Mouse (Mus musculus) midbrain, embryonic 15.5 days (tissue): ENCODE measurements at regions not wholly inside any gene's neighbourhood (a gene's known extent, or its start where the extent isn't known, plus 50 kb on each side); places are given as distances from the start of the nearest gene placed in this dataset.

ENCODE experiments used
- ATAC-seq: fragments of 200-750 bp; cut with Nextera tagmentation; replicated peaks from 2 replicates; pipeline ENCODE4 v1.8.0; 2017; ENCODE audit warnings: moderate TSS enrichment
- H3K27ac ChIP-seq: fragments of 300-500 bp; sonication (generic); 2 replicates; pipeline ENCODE4 v1.5.1; 2015; ENCODE audit warnings: mild to moderate bottlenecking, inconsistent platforms
- H3K27me3 ChIP-seq: fragments of 300-500 bp; sonication (generic); replicated peaks from 2 replicates; pipeline ENCODE4 v1.6.1; 2015; ENCODE audit warnings: inconsistent platforms
- H3K36me3 ChIP-seq: fragments of 300-500 bp; sonication (generic); replicated peaks from 2 replicates; pipeline ENCODE4 v1.6.1; 2015; ENCODE audit warnings: inconsistent platforms
- H3K4me1 ChIP-seq: fragments of 300-500 bp; sonication (generic); 2 replicates; pipeline ENCODE4 v1.6.1; 2015; ENCODE audit warnings: inconsistent platforms
- H3K4me2 ChIP-seq: fragments of 300-500 bp; sonication (generic); 2 replicates; pipeline ENCODE4 v1.6.1; 2015; ENCODE audit warnings: inconsistent platforms, mild to moderate bottlenecking, moderate library complexity
- H3K4me3 ChIP-seq: fragments of 300-500 bp; sonication (generic); 2 replicates; pipeline ENCODE4 v1.5.1; 2015; ENCODE audit warnings: mild to moderate bottlenecking, inconsistent platforms
- H3K9ac ChIP-seq: fragments of 300-500 bp; sonication (generic); 2 replicates; pipeline ENCODE4 v1.6.1; 2015; ENCODE audit warnings: mild to moderate bottlenecking, inconsistent platforms
- H3K9me3 ChIP-seq: fragments of 300-500 bp; sonication (generic); 2 replicates; pipeline ENCODE4 v1.6.1; 2016; ENCODE audit warnings: inconsistent platforms
- WGBS: fragments of 180-500 bp; shearing (Covaris S2); methylation state at CpG from one replicate; pipeline ENCODE4 v1.1.7; 2015; ENCODE audit warnings: mixed read lengths; 5-methylcytosine and 5-hydroxymethylcytosine counted together

DNA sequence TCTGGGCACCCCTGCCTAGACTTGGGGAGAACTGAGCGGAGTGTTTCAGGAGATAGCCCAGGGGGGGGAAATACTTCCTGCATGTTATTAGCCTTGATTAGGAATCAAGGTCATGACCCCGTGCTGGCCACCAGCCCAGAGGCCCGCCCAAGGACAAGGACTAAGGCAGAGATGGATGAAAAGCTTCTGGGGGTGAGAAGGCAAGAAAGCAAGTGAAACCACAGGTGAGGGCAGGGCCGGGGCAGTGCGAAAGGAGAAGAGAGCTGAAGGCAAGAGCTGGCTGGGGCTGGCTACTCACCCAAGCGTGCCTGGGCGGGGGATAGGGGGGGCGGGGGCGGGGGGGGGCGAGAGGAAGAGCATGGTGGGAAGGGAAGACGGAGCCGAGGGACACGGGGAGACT is 96.0 kb upstream of the Nkx1-1 start:
- H3K27me3 ChIP-seq: peaks cover 20% of the 10 kb centered on the region
- no peak for ATAC-seq
- peaks cover 8% of the 10 kb centered on the region for H3K4me1 ChIP-seq
- H3K36me3 ChIP-seq: no peaks in the 10 kb centered on the region
- H3K9ac ChIP-seq: no peak overlapping the region
- H3K9me3 ChIP-seq: no peaks in the 10 kb centered on the region
- H3K4me3 ChIP-seq: no peak overlapping the region
- WGBS: 29% methylated on average over 12 of the region's 13 CpGs
- H3K4me2 ChIP-seq: no peak overlapping the region
- H3K27ac ChIP-seq: no peak overlapping the region

DNA sequence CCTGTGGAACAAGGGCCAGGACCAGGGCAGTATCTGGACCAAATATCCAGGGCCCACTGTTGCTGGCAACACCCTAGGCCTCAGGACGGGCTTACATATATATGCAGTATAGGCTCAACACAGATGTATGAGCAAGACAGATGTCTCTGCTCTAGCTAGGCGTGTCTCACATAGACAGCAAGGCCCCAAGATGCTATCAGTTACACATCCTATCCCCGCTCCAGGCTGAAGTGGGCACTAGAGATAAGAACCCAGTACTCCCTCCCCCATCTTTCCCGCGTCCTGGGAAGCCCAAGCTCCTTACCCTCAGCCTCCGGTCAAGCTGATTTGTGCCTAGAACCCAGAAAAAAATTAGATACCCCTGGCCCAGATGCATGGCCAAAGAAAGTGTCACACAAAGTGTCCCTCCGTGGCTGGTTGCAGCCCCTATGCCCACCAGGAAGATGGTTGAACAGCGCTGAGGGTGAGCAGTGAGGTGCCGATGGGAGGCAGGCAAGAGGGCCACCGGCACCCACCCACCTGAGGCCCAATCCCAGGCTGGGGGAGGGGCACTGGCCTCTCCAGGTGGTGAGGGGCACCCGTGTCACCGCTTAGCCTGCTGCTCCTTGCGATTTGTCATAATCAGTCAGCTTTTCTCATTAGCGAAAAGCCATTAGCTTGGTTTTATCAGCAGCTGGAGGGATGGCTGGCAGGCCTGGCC is 95.3 kb upstream of the Nkx1-1 start:
- no peak overlapping the region for H3K4me2 ChIP-seq
- H3K4me3 ChIP-seq: no peak overlapping the region
- ATAC-seq: no peak
- 71% methylated on average over 14 of the region's 14 CpGs for WGBS
- no peaks in the 10 kb centered on the region for H3K9me3 ChIP-seq
- H3K27ac ChIP-seq: no peak overlapping the region
- H3K4me1 ChIP-seq: peaks cover 1% of the 10 kb centered on the region
- no peak overlapping the region for H3K9ac ChIP-seq
- no peaks in the 10 kb centered on the region for H3K36me3 ChIP-seq
- H3K27me3 ChIP-seq: peaks cover 20% of the 10 kb centered on the region

DNA sequence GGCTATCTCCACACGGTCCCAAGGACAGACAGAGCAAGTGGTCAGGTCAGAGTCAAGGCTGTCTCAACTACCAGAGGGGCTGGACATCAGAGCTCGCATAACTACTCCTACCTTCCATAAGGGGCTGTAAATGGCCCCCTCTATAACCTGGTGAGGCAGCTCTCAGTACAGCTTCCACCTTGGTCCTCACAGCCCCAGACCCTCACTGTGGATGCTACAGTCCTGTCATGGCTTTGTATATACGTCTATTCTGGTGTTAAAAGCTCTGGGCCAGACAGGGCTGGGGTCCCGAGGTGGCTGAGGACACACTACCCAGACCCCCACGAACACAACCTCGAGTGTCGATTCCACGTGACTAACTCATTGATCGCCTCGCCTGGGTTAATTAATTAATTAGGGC is 94.0 kb upstream of the Nkx1-1 start:
- H3K4me2 ChIP-seq: no peak overlapping the region
- H3K9ac ChIP-seq: no peak overlapping the region
- H3K4me3 ChIP-seq: no peak overlapping the region
- no peaks in the 10 kb centered on the region for H3K4me1 ChIP-seq
- no peaks in the 10 kb centered on the region for H3K36me3 ChIP-seq
- no peaks in the 10 kb centered on the region for H3K9me3 ChIP-seq
- no peak for ATAC-seq
- 73% methylated on average over 10 of the region's 10 CpGs for WGBS
- H3K27me3 ChIP-seq: peaks cover 7% of the 10 kb centered on the region; the same call in 1 of the 2 replicates
- no peak overlapping the region for H3K27ac ChIP-seq

DNA sequence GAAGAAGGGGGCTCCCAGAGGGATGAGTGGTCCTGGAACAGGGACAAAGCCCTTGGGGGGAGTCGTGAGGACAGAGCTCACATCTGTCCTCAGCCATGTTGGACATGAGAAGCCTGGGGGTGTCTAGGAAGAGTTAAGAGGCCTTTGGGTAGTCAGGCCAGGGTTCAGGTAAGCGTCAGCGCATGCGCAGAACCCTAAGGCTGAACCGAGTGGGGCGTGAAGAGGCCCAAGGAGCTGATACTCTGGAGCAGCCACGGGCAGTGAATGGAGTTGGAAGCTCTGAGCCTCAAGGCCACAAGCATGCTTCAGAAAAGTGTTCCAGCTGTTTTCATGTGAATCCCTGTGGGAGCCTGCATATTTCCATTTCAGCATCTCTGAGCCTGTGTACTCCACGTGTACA is 93.5 kb upstream of the Nkx1-1 start:
- H3K27ac ChIP-seq: no peak overlapping the region
- WGBS: 85% methylated on average over 8 of the region's 8 CpGs
- H3K4me3 ChIP-seq: no peak overlapping the region
- ATAC-seq: no peak
- H3K27me3 ChIP-seq: peaks cover 7% of the 10 kb centered on the region; the same call in 1 of the 2 replicates
- H3K36me3 ChIP-seq: no peaks in the 10 kb centered on the region
- no peaks in the 10 kb centered on the region for H3K4me1 ChIP-seq
- H3K9me3 ChIP-seq: no peaks in the 10 kb centered on the region
- no peak overlapping the region for H3K4me2 ChIP-seq
- H3K9ac ChIP-seq: no peak overlapping the region

DNA sequence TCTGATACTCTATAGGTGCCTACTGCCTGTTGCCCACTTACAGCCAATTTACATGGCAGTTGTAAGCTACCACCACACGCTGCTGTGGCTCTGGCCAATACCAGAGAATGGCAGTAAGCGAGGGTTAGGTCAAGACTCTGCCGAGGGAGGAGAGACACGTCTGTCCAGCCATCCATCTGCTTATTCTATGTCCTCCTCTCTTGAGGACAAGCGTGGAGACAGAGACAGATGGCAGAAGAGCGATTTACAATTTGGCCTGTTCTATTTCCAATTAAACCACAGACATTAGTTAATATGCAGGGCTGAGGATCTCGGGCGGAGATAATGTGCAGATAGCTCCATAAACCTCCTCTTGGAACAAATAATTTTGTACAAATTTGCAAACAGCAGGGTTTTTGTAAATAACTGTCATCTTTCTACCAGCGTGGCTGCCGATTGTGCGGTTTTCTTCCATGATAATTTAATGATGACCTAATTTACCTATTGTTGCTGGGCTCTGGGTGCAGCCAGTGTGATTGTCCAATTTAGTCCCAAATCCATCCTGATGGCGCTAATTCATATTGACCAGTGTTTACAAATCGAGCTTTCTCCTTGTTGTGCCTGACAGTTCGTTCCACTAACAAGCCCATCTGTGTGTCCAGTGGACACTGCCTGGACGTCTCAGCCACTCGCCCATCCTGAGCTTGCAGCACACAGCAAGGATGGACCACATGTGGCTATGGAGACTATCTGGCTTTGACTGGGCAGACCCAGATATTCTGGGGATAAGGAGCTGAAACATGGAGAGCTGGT is 88.4 kb upstream of the Nkx1-1 start:
- H3K9ac ChIP-seq: no peak overlapping the region
- no peak overlapping the region for H3K4me2 ChIP-seq
- H3K27me3 ChIP-seq: 0 out of 2 replicates have a peak, but pooled peaks cover 3% of the 10 kb centered on the region
- no peaks in the 10 kb centered on the region for H3K9me3 ChIP-seq
- H3K4me1 ChIP-seq: peaks cover 11% of the 10 kb centered on the region
- H3K4me3 ChIP-seq: no peak overlapping the region
- no peaks in the 10 kb centered on the region for H3K36me3 ChIP-seq
- no peak for ATAC-seq
- WGBS: 81% methylated on average over 16 of the region's 16 CpGs
- H3K27ac ChIP-seq: no peak overlapping the region

- no peaks in the 10 kb centered on the region for H3K36me3 ChIP-seq
- H3K27ac ChIP-seq: no peak overlapping the region
- H3K4me1 ChIP-seq: peaks cover 11% of the 10 kb centered on the region
- WGBS: 66% methylated on average over 10 of the region's 10 CpGs
- no peak for ATAC-seq
- H3K4me3 ChIP-seq: no peak overlapping the region
- H3K27me3 ChIP-seq: 0 out of 2 replicates have a peak, but pooled peaks cover 3% of the 10 kb centered on the region
- H3K9ac ChIP-seq: no peak overlapping the region
- no peak overlapping the region for H3K4me2 ChIP-seq
- no peaks in the 10 kb centered on the region for H3K9me3 ChIP-seq
Measured at GRCm38 (mm10) chr5:33520856-33521255, 87.1 kb upstream of the Nkx1-1 start.

- WGBS: 84% methylated on average over 3 of the region's 3 CpGs
- no peak for ATAC-seq
- Histone ChIP-seq H3K4me3 (no peak overlapping the region), H3K4me1 (peaks cover 11% of the 10 kb centered on the region), H3K27me3 (0 out of 2 replicates have a peak, but pooled peaks cover 3% of the 10 kb centered on the region), H3K27ac (no peak overlapping the region), H3K36me3 (no peaks in the 10 kb centered on the region), H3K9ac (no peak overlapping the region), H3K4me2 (no peak overlapping the region), H3K9me3 (no peaks in the 10 kb centered on the region)
Measured at GRCm38 (mm10) chr5:33519394-33519793, 85.6 kb upstream of the Nkx1-1 start.

GRCm38 (mm10) chr5:33518860-33519259 is 85.1 kb upstream of the Nkx1-1 start:
- Histone ChIP-seq H3K4me1 (peaks cover 11% of the 10 kb centered on the region), H3K9ac (no peak overlapping the region), H3K27me3 (0 out of 2 replicates have a peak, but pooled peaks cover 3% of the 10 kb centered on the region), H3K36me3 (no peaks in the 10 kb centered on the region), H3K4me2 (no peak overlapping the region), H3K27ac (no peak overlapping the region), H3K9me3 (no peaks in the 10 kb centered on the region), H3K4me3 (no peak overlapping the region)
- 23% methylated on average over 6 of the region's 6 CpGs for WGBS
- peak; percentile 68; the same call in 1 of the 2 replicates for ATAC-seq

GRCm38 (mm10) chr5:33517625-33518024 is 83.8 kb upstream of the Nkx1-1 start:
- Histone ChIP-seq H3K4me3 (no peak overlapping the region), H3K4me1 (peaks cover 13% of the 10 kb centered on the region), H3K27ac (no peak overlapping the region), H3K4me2 (no peak overlapping the region), H3K27me3 (0 out of 2 replicates have a peak, but pooled peaks cover 3% of the 10 kb centered on the region), H3K9me3 (no peaks in the 10 kb centered on the region), H3K9ac (no peak overlapping the region), H3K36me3 (no peaks in the 10 kb centered on the region)
- WGBS: 75% methylated on average over 8 of the region's 8 CpGs
- ATAC-seq: no peak

- 0 out of 2 replicates have a peak, but pooled peaks cover 3% of the 10 kb centered on the region for H3K27me3 ChIP-seq
- 82% methylated on average over 3 of the region's 3 CpGs for WGBS
- peaks cover 27% of the 10 kb centered on the region for H3K4me1 ChIP-seq
- H3K36me3 ChIP-seq: no peaks in the 10 kb centered on the region
- no peak overlapping the region for H3K9ac ChIP-seq
- no peak overlapping the region for H3K4me2 ChIP-seq
- no peak overlapping the region for H3K4me3 ChIP-seq
- H3K27ac ChIP-seq: no peak overlapping the region
- ATAC-seq: no peak
- H3K9me3 ChIP-seq: no peaks in the 10 kb centered on the region
Measured at GRCm38 (mm10) chr5:33516211-33516610, 82.4 kb upstream of the Nkx1-1 start.

DNA sequence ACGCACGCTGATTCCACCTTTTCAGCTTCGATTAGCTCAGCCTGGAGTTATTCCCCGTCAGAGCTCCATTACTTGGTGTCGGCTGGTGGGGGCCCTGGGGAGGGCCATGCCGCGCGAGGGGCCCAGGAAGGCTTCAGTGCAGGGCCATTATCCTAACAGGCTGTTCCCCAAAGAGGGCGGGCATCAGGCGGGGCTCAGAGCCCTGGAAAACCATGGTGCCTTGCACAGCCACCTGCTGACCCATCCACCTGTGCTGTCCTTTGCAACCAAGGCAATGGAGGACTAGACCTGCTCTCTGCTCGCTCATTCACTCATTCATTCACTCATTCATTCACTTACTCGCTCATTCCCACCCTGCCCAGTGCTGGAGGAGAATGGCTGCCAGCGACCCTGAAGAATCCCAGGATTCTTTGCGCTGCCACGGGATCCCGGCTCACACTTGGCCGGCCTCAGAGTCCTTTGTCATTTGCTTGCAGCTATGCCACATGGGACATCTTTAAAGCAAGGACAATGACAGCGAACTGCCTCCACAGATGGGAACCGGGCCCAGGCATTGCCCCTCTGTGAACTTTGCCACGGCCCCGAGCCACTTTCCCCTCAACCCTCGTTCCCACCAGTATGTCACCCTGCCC is 78.6 kb upstream of the Nkx1-1 start:
- Histone ChIP-seq H3K27me3 (no peaks in the 10 kb centered on the region), H3K4me2 (peak overlapping the region; percentile 40), H3K9ac (no peak overlapping the region), H3K9me3 (no peaks in the 10 kb centered on the region), H3K27ac (no peak overlapping the region), H3K4me3 (peak overlapping the region; percentile 10; the same call in 1 of the 2 replicates), H3K36me3 (no peaks in the 10 kb centered on the region), H3K4me1 (peaks cover 16% of the 10 kb centered on the region)
- ATAC-seq: peak; percentile 37; the same call in 1 of the 2 replicates
- 18% methylated on average over 22 of the region's 22 CpGs for WGBS

DNA sequence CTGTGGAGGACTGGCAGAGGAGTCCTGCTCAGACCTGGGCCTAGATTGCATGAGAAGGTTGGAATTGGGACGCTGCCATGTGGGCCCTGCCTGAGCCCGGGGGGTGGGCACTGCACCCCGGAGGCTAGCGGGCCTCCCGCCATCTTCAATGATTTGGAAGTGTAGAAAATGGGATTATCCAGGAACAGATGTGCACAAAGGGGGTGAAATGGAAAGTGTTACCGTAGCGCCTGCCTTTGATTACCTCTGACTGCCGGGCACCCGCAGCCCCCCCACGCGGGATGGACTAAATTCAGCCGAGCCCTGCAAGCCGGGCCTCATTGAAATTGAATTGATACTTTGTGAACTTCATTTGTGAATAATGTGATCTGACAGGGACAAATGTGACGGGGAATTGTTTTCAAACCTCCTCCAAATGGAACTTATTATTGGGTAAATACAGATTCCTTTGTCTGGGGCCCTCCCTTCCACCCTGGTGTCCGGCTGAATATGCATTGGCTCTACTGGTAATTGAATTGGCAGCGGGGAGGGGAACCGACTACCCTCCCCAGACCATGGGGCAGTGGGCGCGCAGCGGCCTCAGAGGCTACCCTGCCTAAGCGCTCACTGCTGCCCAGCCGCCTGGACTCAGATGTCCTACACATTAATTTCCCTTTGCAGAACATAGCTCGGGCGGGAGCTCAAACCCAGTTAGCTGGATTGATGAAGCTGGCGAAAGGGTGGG is 77.9 kb upstream of the Nkx1-1 start:
- Histone ChIP-seq H3K27me3 (no peaks in the 10 kb centered on the region), H3K4me1 (peaks cover 16% of the 10 kb centered on the region), H3K4me3 (peak overlapping the region; percentile 10; the same call in 1 of the 2 replicates), H3K36me3 (no peaks in the 10 kb centered on the region), H3K9me3 (no peaks in the 10 kb centered on the region), H3K9ac (no peak overlapping the region), H3K4me2 (peak overlapping the region; percentile 40), H3K27ac (no peak overlapping the region)
- WGBS: 18% methylated on average over 25 of the region's 25 CpGs
- ATAC-seq: peak; percentile 61; the same call in 1 of the 2 replicates
